8 mouse cellular contexts compared by ENCODE assay signal in the genomic region with DNA sequence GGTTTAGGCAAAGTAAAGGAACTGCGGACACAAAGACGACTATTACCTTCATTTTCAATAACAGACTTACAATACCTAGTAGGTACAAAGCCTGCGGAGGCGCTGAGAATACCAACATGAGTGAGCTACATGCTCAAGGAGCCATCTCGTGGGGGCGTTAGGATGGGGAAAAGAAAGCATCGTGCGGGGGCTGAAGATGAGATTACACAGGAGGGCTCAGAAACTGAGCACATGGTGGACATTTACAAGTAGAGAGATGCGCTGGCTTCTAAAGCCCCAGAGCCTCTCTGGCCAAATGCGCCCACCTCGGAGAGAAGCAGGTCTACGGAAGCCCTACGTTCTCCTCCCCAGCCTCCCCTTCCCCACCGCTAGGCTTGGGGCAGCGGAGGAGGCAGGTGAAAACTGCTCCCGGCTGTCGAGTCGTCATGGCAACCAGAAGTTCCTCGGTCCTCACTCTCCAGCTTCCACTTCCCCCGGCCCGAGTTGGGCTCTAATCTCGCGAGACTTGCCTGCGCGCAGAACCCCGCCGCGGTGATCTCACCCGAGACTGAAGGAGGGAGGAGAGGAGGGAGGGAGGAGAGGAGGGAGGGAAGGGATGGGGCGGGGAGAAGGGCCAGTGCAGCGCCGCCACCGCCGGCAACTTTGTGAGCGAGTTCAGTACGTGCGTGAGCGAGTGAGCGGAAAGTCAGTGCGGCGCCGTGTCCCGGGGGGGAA. TPM values are rescaled to one million over a fixed set of nuclear protein-coding genes. Genes with fewer than 3 reads are reported as not detected.
A peak's percentile ranks its signal among the peaks of the same experiment; 100 is the strongest.
DNase-seq lines count a peak whose midpoint lies in the region; ATAC-seq lines count a peak whose summit lies in the region.

TSS of gene Sipa1l1 (plus strand) at position 501 of the 714 bp plus-strand sequence.

- no peaks in the 10 kb centered on the region for H3K36me3 ChIP-seq in intestine, embryonic 14.5 days (ENCODE audit: control insufficient read depth, insufficient read depth, low read length)

- peak within 1 kb of the TSS; percentile 74 for H3K4me3 ChIP-seq in intestine, embryonic 14.5 days (ENCODE audit: low read depth, low read length)

- no peaks in the 10 kb centered on the region for H3K27me3 ChIP-seq in intestine, embryonic 14.5 days (replicated peaks; ENCODE audit: control insufficient read depth, insufficient read depth, low read length)

- H3K9ac ChIP-seq in intestine, embryonic 14.5 days (ENCODE audit: low read length), result peak within 1 kb of the TSS; percentile 94

- H3K9me3 ChIP-seq in intestine, embryonic 14.5 days (ENCODE audit: control insufficient read depth, low read length), result no peaks in the 10 kb centered on the region

- peak; percentile 93 for ATAC-seq in intestine, embryonic 14.5 days (replicated peaks; ENCODE audit: low FRiP score, low TSS enrichment, low read depth)

- under 1% methylated on average over 27 of the region's 43 CpGs for WGBS in intestine, embryonic 14.5 days

- DNase-seq in adrenal gland, adult (ENCODE audit: inconsistent age in 2 of 2, low spot score in 1 of 2), result peak; percentile 97 to 98
- peak; percentile 98 for DNase-seq in embryo, embryonic 10.5 days (ENCODE audit: low spot score)
- peak; percentile 92 for DNase-seq in gastrocnemius, postnatal 25 days
- peak; percentile 95 for DNase-seq in intestine, embryonic 14.5 days (ENCODE audit: low spot score)
- DNase-seq in left cerebral cortex, postnatal 14 days (ENCODE audit: low spot score in 2 of 2), result peak; percentile 97
- DNase-seq in mesoderm, embryonic 11.5 days (ENCODE audit: low read depth, low spot score), result peak; percentile 99
- DNase-seq in right cerebral cortex, postnatal 36 days (ENCODE audit: low spot score in 2 of 2), result peak; percentile 94 to 95
- DNase-seq in yolk sac, embryonic 10.5 days (ENCODE audit: low spot score), result peak; percentile 96

- intact Hi-C loops in left cerebral cortex, postnatal 14 days (cut with DNase I), result loop anchor here (5.0 kb wide), 2 partner anchors 62 to 92 kb away; no protein-coding TSS in a partner anchor

- H3K4me2 ChIP-seq in intestine, embryonic 14.5 days (ENCODE audit: low read length), result peak within 1 kb of the TSS; percentile 81

- H3K27ac ChIP-seq in intestine, embryonic 14.5 days (ENCODE audit: low read depth), result peak within 1 kb of the TSS; percentile 98

- peaks cover 25% of the 10 kb centered on the region for H3K4me1 ChIP-seq in intestine, embryonic 14.5 days (replicated peaks; ENCODE audit: control insufficient read depth, insufficient read depth, low read length)

RNA-seq across cellular contexts. Expression of gene Sipa1l1, which starts in this region (rescaled TPM):
- total RNA-seq in gastrocnemius, postnatal 25 days (2021), result 10 to 100 TPM in 1 of 2 experiments, 1 to 10 TPM in 1; 8.5 to 10.0 TPM
- 41.6 and 43.0 TPM in 2 replicates for polyA plus RNA-seq in intestine, embryonic 14.5 days (2014; fragmentation: Nextera tagmentation; extraction: Ambion mirVana)
- total RNA-seq in left cerebral cortex, postnatal 14 days (2021), result 100 to 1,000 TPM; 169 to 183 TPM

Comparison
In these comparisons a context has a peak if more than half of its experiments do, and no peak if none do; other contexts are left out.
1. Peak in every context shown above with its lines: DNase-seq, ATAC-seq, H3K4me3 ChIP-seq and H3K27ac ChIP-seq.
2. RNA of gene Sipa1l1 (total RNA-seq): 169 to 183 TPM in left cerebral cortex, postnatal 14 days; 8.5 to 10.0 TPM in gastrocnemius, postnatal 25 days; every median in the first group is over 10 times any median in the second.